Mouse (Mus musculus) left cerebral cortex, adult 9 months (tissue): ENCODE measurements around the gene Sp2.

Experiments used
- DNase-seq, 2 experiments: peaks; one replicate each; pipeline ENCODE4 v3.0.0; 2022; ENCODE audit warnings: low spot score in 2 of 2

Sp2 gene

GRCm38 (mm10) chr11:96908594-96908993 is 74.2 kb downstream of the Sp2 start:
- no peak for DNase-seq

- no peak for DNase-seq
These were observed 76.2 kb downstream of the Sp2 start for GRCm38 (mm10) chr11:96906431-96907161.
